Mouse (Mus musculus): ENCODE data around the gene Arrdc2. TPM values are rescaled to one million over a fixed set of nuclear protein-coding genes. Genes with fewer than 3 reads are reported as not detected.
A peak's percentile ranks its signal among the peaks of the same experiment; 100 is the strongest.

Arrdc2 gene
- 31.4 and 35.1 TPM in 2 replicates for polyA plus RNA-seq (2012; rRNA removed)

GRCm38 (mm10) chr8:70839408-70840351 is at the start of gene Arrdc2:
Arrdc2 (minus strand) TSS chr8:70839720.
- peak within 1 kb of the TSS; percentile 93 for H3K27ac ChIP-seq (ENCODE audit: insufficient read depth, low read length)
- H3K4me3 ChIP-seq (ENCODE audit: insufficient read depth, low read length), result peak within 1 kb of the TSS; percentile 70
- peak; percentile 99 for TF ChIP-seq POLR2A (IDR thresholded peaks at IDR 0.05; ENCODE audit: extremely low read depth, insufficient read depth, low read length)
- TF ChIP-seq CTCF (IDR thresholded peaks at IDR 0.05; ENCODE audit: extremely low read depth, insufficient read depth, low read length), result no peak
- H3K4me1 ChIP-seq (ENCODE audit: control insufficient read depth, insufficient read depth, low read length), result peaks cover 2% of the 10 kb centered on the region; the same call in 1 of the 2 replicates

- no peak for TF ChIP-seq CTCF (IDR thresholded peaks at IDR 0.05; ENCODE audit: extremely low read depth, insufficient read depth, low read length)
- TF ChIP-seq POLR2A (IDR thresholded peaks at IDR 0.05; ENCODE audit: extremely low read depth, insufficient read depth, low read length), result no peak
- no peak overlapping the region for H3K27ac ChIP-seq (ENCODE audit: insufficient read depth, low read length)
- H3K4me3 ChIP-seq (ENCODE audit: insufficient read depth, low read length), result peak overlapping the region; percentile 2; the same call in 1 of the 2 replicates
- H3K4me1 ChIP-seq (ENCODE audit: control insufficient read depth, insufficient read depth, low read length), result no peaks in the 10 kb centered on the region
These were observed 48.1 kb upstream of the Arrdc2 start for GRCm38 (mm10) chr8:70887669-70888068.

GRCm38 (mm10) chr8:70885612-70886011 is 46.1 kb upstream of the Arrdc2 start:
- Histone ChIP-seq H3K27ac (ENCODE audit: insufficient read depth, low read length) (no peak overlapping the region), H3K4me3 (ENCODE audit: insufficient read depth, low read length) (no peak overlapping the region), H3K4me1 (ENCODE audit: control insufficient read depth, insufficient read depth, low read length) (no peaks in the 10 kb centered on the region)
- TF ChIP-seq POLR2A (IDR thresholded peaks at IDR 0.05; ENCODE audit: extremely low read depth, insufficient read depth, low read length), result no peak
- no peak for TF ChIP-seq CTCF (IDR thresholded peaks at IDR 0.05; ENCODE audit: extremely low read depth, insufficient read depth, low read length)

GRCm38 (mm10) chr8:70884683-70885082 is 45.2 kb upstream of the Arrdc2 start:
- Histone ChIP-seq H3K4me1 (ENCODE audit: control insufficient read depth, insufficient read depth, low read length) (no peaks in the 10 kb centered on the region), H3K27ac (ENCODE audit: insufficient read depth, low read length) (no peak overlapping the region), H3K4me3 (ENCODE audit: insufficient read depth, low read length) (no peak overlapping the region)
- TF ChIP-seq CTCF (IDR thresholded peaks at IDR 0.05; ENCODE audit: extremely low read depth, insufficient read depth, low read length) (no peak), POLR2A (IDR thresholded peaks at IDR 0.05; ENCODE audit: extremely low read depth, insufficient read depth, low read length) (no peak)

DNA sequence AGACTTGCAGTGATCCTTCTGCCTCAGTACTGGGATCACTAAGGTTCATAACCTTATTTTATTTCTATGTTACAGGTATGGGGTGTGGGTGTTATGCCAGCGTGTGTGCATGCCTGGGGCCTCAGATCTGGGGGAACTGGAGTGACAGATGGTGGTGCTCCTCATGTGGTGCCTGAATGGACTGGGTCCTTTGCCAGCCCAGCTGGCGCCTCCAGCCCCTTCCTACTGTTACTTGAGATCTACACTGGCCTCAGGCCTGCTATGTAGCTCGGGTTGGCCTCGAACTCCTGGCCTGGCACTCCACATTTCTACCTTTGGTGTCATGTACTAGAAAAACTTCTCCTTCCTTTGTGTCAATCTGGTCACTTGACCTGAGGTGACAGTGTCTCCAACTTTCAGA is 44.7 kb upstream of the Arrdc2 start:
- H3K4me1 ChIP-seq (ENCODE audit: control insufficient read depth, insufficient read depth, low read length), result no peaks in the 10 kb centered on the region
- H3K27ac ChIP-seq (ENCODE audit: insufficient read depth, low read length), result no peak overlapping the region
- TF ChIP-seq POLR2A (IDR thresholded peaks at IDR 0.05; ENCODE audit: extremely low read depth, insufficient read depth, low read length), result no peak
- no peak for TF ChIP-seq CTCF (IDR thresholded peaks at IDR 0.05; ENCODE audit: extremely low read depth, insufficient read depth, low read length)
- no peak overlapping the region for H3K4me3 ChIP-seq (ENCODE audit: insufficient read depth, low read length)

GRCm38 (mm10) chr8:70880546-70880945 is 41.0 kb upstream of the Arrdc2 start:
- peak overlapping the region; percentile 67 for H3K27ac ChIP-seq (ENCODE audit: insufficient read depth, low read length)
- H3K4me3 ChIP-seq (ENCODE audit: insufficient read depth, low read length), result no peak overlapping the region
- no peaks in the 10 kb centered on the region for H3K4me1 ChIP-seq (ENCODE audit: control insufficient read depth, insufficient read depth, low read length)
- no peak for TF ChIP-seq CTCF (IDR thresholded peaks at IDR 0.05; ENCODE audit: extremely low read depth, insufficient read depth, low read length)
- TF ChIP-seq POLR2A (IDR thresholded peaks at IDR 0.05; ENCODE audit: extremely low read depth, insufficient read depth, low read length), result no peak

GRCm38 (mm10) chr8:70880126-70880525 is 40.6 kb upstream of the Arrdc2 start:
- H3K4me1 ChIP-seq (ENCODE audit: control insufficient read depth, insufficient read depth, low read length), result no peaks in the 10 kb centered on the region
- TF ChIP-seq POLR2A (IDR thresholded peaks at IDR 0.05; ENCODE audit: extremely low read depth, insufficient read depth, low read length) (no peak), CTCF (IDR thresholded peaks at IDR 0.05; ENCODE audit: extremely low read depth, insufficient read depth, low read length) (no peak)
- H3K4me3 ChIP-seq (ENCODE audit: insufficient read depth, low read length), result no peak overlapping the region
- peak overlapping the region; percentile 67; the same call in 1 of the 2 replicates for H3K27ac ChIP-seq (ENCODE audit: insufficient read depth, low read length)

DNA sequence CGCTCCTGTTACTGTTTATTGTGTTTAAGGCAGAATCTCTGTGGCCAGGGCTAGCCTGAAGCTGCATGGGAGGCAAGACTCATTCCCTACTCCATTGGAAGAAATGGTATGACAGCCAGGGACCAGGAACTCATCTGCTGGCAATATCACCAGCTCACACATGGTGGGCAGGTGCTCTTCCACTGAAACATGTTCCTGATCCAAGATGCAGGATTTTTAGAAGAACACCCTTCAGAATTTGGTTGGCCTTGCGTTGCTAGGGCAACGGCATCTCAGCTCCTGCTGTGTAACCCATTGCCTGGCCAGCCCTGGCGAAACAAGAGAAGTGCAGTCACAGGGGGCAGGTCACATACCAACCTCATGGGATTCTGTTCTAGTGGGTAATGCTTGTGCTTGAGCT is 40.0 kb upstream of the Arrdc2 start:
- TF ChIP-seq CTCF (IDR thresholded peaks at IDR 0.05; ENCODE audit: extremely low read depth, insufficient read depth, low read length) (no peak), POLR2A (IDR thresholded peaks at IDR 0.05; ENCODE audit: extremely low read depth, insufficient read depth, low read length) (no peak)
- no peak overlapping the region for H3K4me3 ChIP-seq (ENCODE audit: insufficient read depth, low read length)
- no peak overlapping the region for H3K27ac ChIP-seq (ENCODE audit: insufficient read depth, low read length)
- H3K4me1 ChIP-seq (ENCODE audit: control insufficient read depth, insufficient read depth, low read length), result no peaks in the 10 kb centered on the region

DNA sequence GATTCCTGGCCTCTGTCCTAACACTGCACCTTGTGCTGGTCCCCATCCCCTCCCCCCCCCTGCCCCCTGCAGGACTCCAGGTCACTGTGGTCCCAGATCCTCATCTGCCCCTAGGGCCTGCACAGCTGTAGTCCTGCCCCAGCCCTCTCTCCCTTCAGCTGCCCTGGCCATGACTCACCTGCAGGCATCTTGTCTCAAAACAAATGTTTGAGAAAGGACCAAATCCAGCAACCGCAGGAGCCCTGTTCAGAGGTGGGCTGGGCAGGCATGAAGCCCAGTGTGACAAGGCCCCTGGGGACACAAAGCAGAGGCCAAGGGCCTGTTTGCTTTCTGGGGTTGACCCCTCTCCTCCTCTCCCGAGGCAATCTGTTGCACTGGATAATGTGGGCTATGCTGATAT is 38.7 kb upstream of the Arrdc2 start:
- Histone ChIP-seq H3K4me1 (ENCODE audit: control insufficient read depth, insufficient read depth, low read length) (no peaks in the 10 kb centered on the region), H3K27ac (ENCODE audit: insufficient read depth, low read length) (no peak overlapping the region), H3K4me3 (ENCODE audit: insufficient read depth, low read length) (no peak overlapping the region)
- TF ChIP-seq CTCF (IDR thresholded peaks at IDR 0.05; ENCODE audit: extremely low read depth, insufficient read depth, low read length), result no peak
- TF ChIP-seq POLR2A (IDR thresholded peaks at IDR 0.05; ENCODE audit: extremely low read depth, insufficient read depth, low read length), result no peak

DNA sequence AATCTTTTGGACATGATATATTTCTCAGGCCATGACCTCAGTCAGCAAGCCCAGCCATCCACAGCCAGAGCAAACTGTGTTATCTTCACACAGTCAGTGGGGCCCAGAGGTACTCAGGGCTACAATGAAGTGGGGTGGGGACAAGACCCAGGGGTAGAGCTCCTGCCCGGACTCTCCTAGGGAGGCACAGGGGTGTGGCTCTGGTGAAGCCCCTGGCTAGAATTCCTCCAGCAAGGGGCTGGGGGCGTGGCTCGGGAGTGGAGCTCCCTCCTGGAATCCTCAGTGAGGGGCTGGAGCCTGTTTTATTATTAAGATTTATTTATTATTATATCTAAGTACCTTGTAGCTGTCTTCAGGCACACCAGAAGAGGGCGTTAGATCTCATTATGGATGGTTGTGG is 36.9 kb upstream of the Arrdc2 start:
- TF ChIP-seq CTCF (IDR thresholded peaks at IDR 0.05; ENCODE audit: extremely low read depth, insufficient read depth, low read length) (no peak), POLR2A (IDR thresholded peaks at IDR 0.05; ENCODE audit: extremely low read depth, insufficient read depth, low read length) (no peak)
- Histone ChIP-seq H3K27ac (ENCODE audit: insufficient read depth, low read length) (no peak overlapping the region), H3K4me3 (ENCODE audit: insufficient read depth, low read length) (no peak overlapping the region), H3K4me1 (ENCODE audit: control insufficient read depth, insufficient read depth, low read length) (no peaks in the 10 kb centered on the region)

Data from cortical plate, adult 2 months (tissue).